Mouse (Mus musculus) neural tube, embryonic 11.5 days (tissue): ENCODE measurements around the gene Npas3. TPM values are rescaled to one million over a fixed set of nuclear protein-coding genes. Genes with fewer than 3 reads are reported as not detected.

Experiments used
- ATAC-seq: fragments of 200-750 bp; cut with Nextera tagmentation; 2 replicates; pipeline ENCODE4 v1.8.0; 2017; ENCODE audit warnings: moderate number of reproducible peaks, mild to moderate bottlenecking, moderate TSS enrichment, moderate library complexity; ENCODE audit not compliant: insufficient read depth, low FRiP score, low TSS enrichment
- DNase-seq: peaks from one replicate; pipeline ENCODE4 v3.0.0-alpha.2; 2015; ENCODE audit warnings: low spot score
- H3K27ac ChIP-seq: fragments of 300-500 bp; sonication (generic); 2 replicates; pipeline ENCODE4 v1.5.1; 2014; ENCODE audit warnings: low read depth, mild to moderate bottlenecking, low read length
- H3K27me3 ChIP-seq: fragments of 300-500 bp; sonication (generic); 2 replicates; pipeline ENCODE4 v1.6.1; 2014; ENCODE audit warnings: mild to moderate bottlenecking, low read length, mixed read lengths; ENCODE audit not compliant: control insufficient read depth, insufficient read depth
- H3K36me3 ChIP-seq: fragments of 300-500 bp; sonication (generic); 2 replicates; pipeline ENCODE4 v1.6.1; 2014; ENCODE audit warnings: mild to moderate bottlenecking, low read length, moderate library complexity, mixed read lengths; ENCODE audit not compliant: control insufficient read depth, insufficient read depth
- H3K4me1 ChIP-seq: fragments of 300-500 bp; sonication (generic); 2 replicates; pipeline ENCODE4 v1.6.1; 2014; ENCODE audit warnings: low read length, mixed read lengths; ENCODE audit not compliant: control insufficient read depth, insufficient read depth
- H3K4me2 ChIP-seq: fragments of 300-500 bp; sonication (generic); 2 replicates; pipeline ENCODE4 v1.6.1; 2014; ENCODE audit warnings: low read depth, mild to moderate bottlenecking, moderate library complexity
- H3K4me3 ChIP-seq: fragments of 300-500 bp; sonication (generic); 2 replicates; pipeline ENCODE4 v1.5.1; 2014; ENCODE audit warnings: low read depth, low read length
- H3K9ac ChIP-seq: fragments of 300-500 bp; sonication (generic); 2 replicates; pipeline ENCODE4 v1.6.1; 2014; ENCODE audit warnings: mild to moderate bottlenecking, low read length
- H3K9me3 ChIP-seq: fragments of 300-500 bp; sonication (generic); 2 replicates; pipeline ENCODE4 v1.6.1; 2016; ENCODE audit warnings: low read length; ENCODE audit not compliant: control insufficient read depth
- WGBS: fragments of 180-500 bp; shearing (Covaris S2); extraction: QIAGEN DNeasy Blood & Tissue Kit; methylation state at CpG from one replicate; pipeline ENCODE4 v1.1.7; 2014; 5-methylcytosine and 5-hydroxymethylcytosine counted together
- polyA plus RNA-seq: library from polyadenylated mRNA; unstranded; fragments of >200 nt; fragmentation: Nextera tagmentation; extraction: Ambion mirVana; gene quantifications from 2 replicates; pipeline ENCODE4 v1.2.1, GENCODE M21; 2014

Npas3 gene
- polyA plus RNA-seq, 1 experiment from 2014 or later = 18.0 TPM

GRCm38 (mm10) chr12:53794718-53795400 is 546.4 kb downstream of the Npas3 start:
- Histone ChIP-seq H3K9me3 (no peaks in the 10 kb centered on the region), H3K4me1 (no peaks in the 10 kb centered on the region), H3K36me3 (no peaks in the 10 kb centered on the region), H3K9ac (no peak overlapping the region), H3K27ac (no peak overlapping the region), H3K27me3 (no peaks in the 10 kb centered on the region), H3K4me2 (no peak overlapping the region), H3K4me3 (no peak overlapping the region)
- DNase-seq (no peak), ATAC-seq (no peak)
- 92% methylated on average over 6 of the region's 6 CpGs for WGBS

- Histone ChIP-seq H3K4me2 (no peak overlapping the region), H3K27me3 (no peaks in the 10 kb centered on the region), H3K4me1 (no peaks in the 10 kb centered on the region), H3K4me3 (no peak overlapping the region), H3K9me3 (no peaks in the 10 kb centered on the region), H3K36me3 (no peaks in the 10 kb centered on the region), H3K9ac (no peak overlapping the region), H3K27ac (no peak overlapping the region)
- no peak for ATAC-seq
- DNase-seq = no peak
- 93% methylated on average over 6 of the region's 6 CpGs for WGBS
These were observed 553.4 kb downstream of the Npas3 start for GRCm38 (mm10) chr12:53801831-53802230.

DNA sequence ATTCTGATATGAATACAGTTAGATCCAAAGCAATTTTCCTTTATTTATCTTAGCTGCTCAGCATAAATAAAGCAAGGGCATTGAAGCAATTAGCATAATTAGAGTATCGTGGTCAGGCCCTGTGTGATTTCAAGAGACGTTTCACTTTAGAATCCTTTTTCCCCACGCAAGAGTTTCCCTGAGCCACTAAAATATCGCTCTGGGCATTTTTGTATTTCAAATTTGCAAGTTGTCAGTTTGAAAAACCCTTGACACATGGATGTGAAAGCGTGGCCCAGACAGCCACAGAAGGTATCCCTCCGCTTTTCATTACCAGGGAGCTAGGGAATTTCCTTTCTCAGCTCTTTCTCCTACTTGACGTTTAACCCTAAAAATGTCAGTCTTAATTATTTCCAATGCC is 553.9 kb downstream of the Npas3 start:
- WGBS = 76% methylated on average over 7 of the region's 7 CpGs
- ATAC-seq (no peak), DNase-seq (no peak)
- Histone ChIP-seq H3K4me3 (no peak overlapping the region), H3K4me2 (no peak overlapping the region), H3K9ac (no peak overlapping the region), H3K9me3 (no peaks in the 10 kb centered on the region), H3K27me3 (no peaks in the 10 kb centered on the region), H3K36me3 (no peaks in the 10 kb centered on the region), H3K27ac (no peak overlapping the region), H3K4me1 (no peaks in the 10 kb centered on the region)

DNA sequence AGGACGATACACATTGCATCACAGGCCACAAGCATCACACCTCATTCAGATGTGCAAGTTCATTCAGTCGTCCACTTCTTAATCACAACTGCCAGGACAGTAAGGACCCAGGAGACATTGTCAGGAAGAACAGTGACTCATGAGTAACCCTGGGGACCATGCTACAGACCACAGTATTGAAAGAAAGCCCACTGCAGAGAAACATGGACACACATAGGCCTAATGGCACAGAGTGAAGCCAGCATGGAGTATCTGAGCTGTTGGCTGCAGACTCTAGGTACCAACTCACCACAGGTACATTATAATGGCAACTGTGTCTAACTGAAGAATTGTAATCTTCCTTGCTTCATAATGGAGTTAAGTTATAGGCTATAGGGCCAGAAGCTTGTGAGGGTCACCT is 561.6 kb downstream of the Npas3 start:
- Histone ChIP-seq H3K4me3 (no peak overlapping the region), H3K27me3 (no peaks in the 10 kb centered on the region), H3K4me2 (no peak overlapping the region), H3K4me1 (no peaks in the 10 kb centered on the region), H3K9ac (no peak overlapping the region), H3K36me3 (no peaks in the 10 kb centered on the region), H3K9me3 (no peaks in the 10 kb centered on the region), H3K27ac (no peak overlapping the region)
- DNase-seq (no peak), ATAC-seq (no peak)
- WGBS = 91% methylated on average over 2 of the region's 2 CpGs

DNA sequence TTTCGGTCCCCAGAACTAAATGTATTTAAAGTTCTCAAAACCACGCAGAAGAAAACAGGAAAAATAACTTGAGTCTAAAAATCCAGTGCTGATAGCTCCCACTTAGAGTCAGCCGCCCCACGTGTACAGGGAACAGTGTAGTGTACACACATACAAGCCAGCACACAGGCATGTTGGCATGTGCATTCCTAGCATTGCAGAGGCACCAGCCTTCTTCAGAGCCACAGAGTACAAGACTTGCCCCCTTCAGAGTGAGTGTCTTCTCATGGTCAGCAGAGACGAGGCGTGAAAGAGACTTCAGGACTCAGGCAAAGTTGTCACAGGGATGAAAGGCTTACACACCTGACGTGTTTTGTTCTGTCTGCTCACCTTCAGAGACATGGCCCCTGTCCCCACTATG is 565.8 kb downstream of the Npas3 start:
- ATAC-seq (no peak), DNase-seq (no peak)
- H3K4me1 ChIP-seq = no peaks in the 10 kb centered on the region
- H3K9me3 ChIP-seq = no peaks in the 10 kb centered on the region
- no peaks in the 10 kb centered on the region for H3K27me3 ChIP-seq
- H3K4me2 ChIP-seq = no peak overlapping the region
- H3K4me3 ChIP-seq = no peak overlapping the region
- H3K27ac ChIP-seq = no peak overlapping the region
- WGBS = 91% methylated on average over 7 of the region's 7 CpGs
- no peak overlapping the region for H3K9ac ChIP-seq
- no peaks in the 10 kb centered on the region for H3K36me3 ChIP-seq

- no peak overlapping the region for H3K27ac ChIP-seq
- no peak for DNase-seq
- H3K4me1 ChIP-seq = no peaks in the 10 kb centered on the region
- H3K9ac ChIP-seq = no peak overlapping the region
- H3K4me3 ChIP-seq = no peak overlapping the region
- WGBS = 90% methylated on average over 4 of the region's 4 CpGs
- H3K27me3 ChIP-seq = no peaks in the 10 kb centered on the region
- no peak for ATAC-seq
- no peaks in the 10 kb centered on the region for H3K9me3 ChIP-seq
- H3K4me2 ChIP-seq = no peak overlapping the region
- no peaks in the 10 kb centered on the region for H3K36me3 ChIP-seq
These were observed 571.5 kb downstream of the Npas3 start for GRCm38 (mm10) chr12:53819982-53820381.

DNA sequence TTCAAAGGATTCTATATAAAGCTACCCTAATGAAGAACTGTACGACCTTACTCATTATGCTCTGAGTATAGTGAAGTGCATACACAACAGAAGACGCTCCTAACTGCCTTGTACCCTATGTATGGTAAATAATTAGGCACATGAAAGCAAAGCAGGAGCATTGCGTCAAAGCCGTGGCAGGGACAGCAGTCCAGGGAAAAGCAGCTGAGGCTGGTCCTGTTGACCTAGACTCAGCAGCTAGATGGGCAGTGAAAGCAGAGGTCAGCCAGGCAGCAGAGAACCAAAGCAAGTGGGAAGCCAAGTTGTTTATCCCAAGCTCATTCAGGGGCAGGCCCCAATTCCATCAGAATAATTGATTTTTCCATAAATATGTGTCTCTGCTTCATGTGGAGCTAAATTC is 574.4 kb downstream of the Npas3 start:
- no peaks in the 10 kb centered on the region for H3K4me1 ChIP-seq
- no peak for DNase-seq
- H3K4me2 ChIP-seq = no peak overlapping the region
- ATAC-seq = no peak
- no peaks in the 10 kb centered on the region for H3K36me3 ChIP-seq
- H3K27ac ChIP-seq = no peak overlapping the region
- no peaks in the 10 kb centered on the region for H3K27me3 ChIP-seq
- no peak overlapping the region for H3K9ac ChIP-seq
- no peaks in the 10 kb centered on the region for H3K9me3 ChIP-seq
- 69% methylated on average over 4 of the region's 4 CpGs for WGBS
- H3K4me3 ChIP-seq = no peak overlapping the region

DNA sequence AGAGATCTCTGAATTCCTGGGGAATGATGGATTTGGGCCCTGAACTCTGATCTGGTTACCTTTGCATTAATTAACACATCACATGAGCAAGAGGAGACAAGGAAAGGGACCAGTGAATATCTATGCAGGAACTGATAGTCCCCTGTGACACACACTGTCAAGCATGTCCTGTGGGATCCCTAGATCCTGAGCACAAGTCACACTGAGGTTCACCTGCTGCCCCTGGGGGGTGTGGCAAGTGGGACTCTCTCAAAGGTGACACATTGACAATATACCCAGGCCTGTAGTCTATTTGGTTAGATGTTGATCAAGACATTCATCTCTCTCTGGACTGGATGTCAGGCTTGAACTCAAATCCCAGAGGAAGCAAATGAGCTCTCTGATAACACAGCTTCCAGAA is 576.8 kb downstream of the Npas3 start:
- Histone ChIP-seq H3K4me2 (no peak overlapping the region), H3K9me3 (no peaks in the 10 kb centered on the region), H3K27me3 (no peaks in the 10 kb centered on the region), H3K4me3 (no peak overlapping the region), H3K9ac (no peak overlapping the region), H3K36me3 (no peaks in the 10 kb centered on the region), H3K4me1 (no peaks in the 10 kb centered on the region), H3K27ac (no peak overlapping the region)
- no peak for ATAC-seq
- DNase-seq = no peak

DNA sequence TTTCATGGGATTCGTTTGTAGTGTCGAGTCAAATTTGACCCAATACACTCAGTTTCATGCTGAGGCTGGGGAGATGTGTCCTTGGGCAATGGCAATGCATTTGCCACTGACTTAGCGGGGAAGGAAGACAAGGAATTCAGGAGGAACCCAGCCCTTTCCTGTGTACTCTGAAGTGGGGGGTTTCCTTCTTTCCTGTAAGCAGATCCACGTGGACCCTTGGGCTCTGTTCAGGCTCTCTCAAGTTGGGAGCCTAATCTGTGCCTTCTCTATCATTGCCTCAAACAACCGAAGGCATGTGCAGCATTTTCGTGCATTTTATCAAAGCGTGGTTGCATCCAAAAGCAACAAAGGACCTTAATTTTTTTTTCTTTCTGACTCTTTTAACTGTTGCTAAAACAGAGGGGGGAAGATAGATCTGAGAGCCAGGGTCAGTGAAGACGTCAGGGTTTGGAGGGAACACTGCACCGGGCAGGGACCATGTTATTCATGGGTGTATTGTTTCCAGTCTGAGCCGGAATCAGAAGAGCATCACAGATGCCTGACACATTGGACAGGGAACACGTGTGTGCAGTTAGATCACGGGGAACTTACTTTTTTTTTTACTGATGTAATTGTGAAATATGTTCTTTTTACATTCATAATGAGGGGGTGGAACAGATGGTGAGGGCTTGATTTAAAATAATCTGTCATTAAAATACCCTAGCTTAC is 577.6 kb downstream of the Npas3 start:
- Histone ChIP-seq H3K4me2 (no peak overlapping the region), H3K9me3 (no peaks in the 10 kb centered on the region), H3K4me1 (no peaks in the 10 kb centered on the region), H3K27ac (no peak overlapping the region), H3K9ac (no peak overlapping the region), H3K36me3 (no peaks in the 10 kb centered on the region), H3K4me3 (no peak overlapping the region), H3K27me3 (no peaks in the 10 kb centered on the region)
- no peak for DNase-seq
- WGBS = 68% methylated on average over 12 of the region's 12 CpGs
- no peak for ATAC-seq
